Mouse (Mus musculus): ENCODE results near the gene Gm10985.

DNA sequence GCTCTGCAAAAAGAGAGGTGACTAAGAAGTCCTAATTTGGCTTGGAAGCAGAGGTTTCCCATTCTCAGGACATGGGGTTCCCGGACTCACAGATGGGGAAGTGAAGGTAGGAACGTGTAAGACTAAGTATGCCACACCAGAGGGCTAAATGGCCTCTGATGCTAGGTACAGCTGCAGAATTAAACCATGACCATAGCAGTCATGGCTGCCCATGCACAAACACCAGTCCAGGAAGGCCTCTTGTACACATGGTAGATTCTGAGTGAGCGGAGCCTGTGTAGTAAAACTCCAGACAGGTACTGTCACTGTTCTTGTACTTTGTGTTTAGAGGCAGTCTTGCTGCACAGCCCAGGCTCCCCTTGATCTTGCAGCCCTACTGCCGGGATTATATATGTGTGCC, 9.4 kb downstream of the Gm10985 start:
- no peak for TF ChIP-seq CTCF (IDR thresholded peaks at IDR 0.05; ENCODE audit: control insufficient read depth, insufficient read depth, insufficient read length)
- no peak for TF ChIP-seq USF1 (IDR thresholded peaks at IDR 0.05; ENCODE audit: low read depth)
- no peak for TF ChIP-seq MAX (IDR thresholded peaks at IDR 0.05)
- TF ChIP-seq MYOG (IDR thresholded peaks at IDR 0.05; ENCODE audit: control insufficient read depth, extremely low read depth, insufficient read length) = no peak
- no peak for TF ChIP-seq MYOD1 (IDR thresholded peaks at IDR 0.05; ENCODE audit: control insufficient read depth, insufficient read length, low read depth)
- no peak for TF ChIP-seq FOSL1 (IDR thresholded peaks at IDR 0.05; ENCODE audit: insufficient read depth, low read length, poor library complexity, severe bottlenecking)

Data from C2C12 (cell line).